Mouse (Mus musculus): ENCODE measurements around the gene Cpa3. TPM values are rescaled to one million over a fixed set of nuclear protein-coding genes. Genes with fewer than 3 reads are reported as not detected.

Cpa3 gene
- polyA plus RNA-seq, 1 experiment from 2014 or later = 0.20 TPM

Small RNA genes lying within 50 kb of the gene (microRNA-seq; reads per million reads assigned to microRNA genes)
- gene Mir7007 = not detected

Other genes starting within 250 kb of the Cpa3 start
- gene Hps3, start 206.9 kb downstream of the Cpa3 start, polyA plus RNA-seq (2014; fragmentation: Nextera tagmentation; extraction: Ambion mirVana) = 13.6 and 17.5 TPM in 2 replicates
- gene Hltf, start 184.4 kb downstream of the Cpa3 start, polyA plus RNA-seq (2014; fragmentation: Nextera tagmentation; extraction: Ambion mirVana) = 19.0 and 21.4 TPM in 2 replicates
- gene Gyg, start 86.9 kb downstream of the Cpa3 start, polyA plus RNA-seq (2014; fragmentation: Nextera tagmentation; extraction: Ambion mirVana) = 58.4 and 79.3 TPM in 2 replicates
- gene Cpb1, start 33.6 kb upstream of the Cpa3 start, polyA plus RNA-seq (2014; fragmentation: Nextera tagmentation; extraction: Ambion mirVana) = 0.24 and 0.43 TPM in 2 replicates
- 0.12 and 0.59 TPM in 2 replicates for gene Agtr1b, start 125.0 kb upstream of the Cpa3 start, polyA plus RNA-seq (2014; fragmentation: Nextera tagmentation; extraction: Ambion mirVana)